Mouse (Mus musculus) MEL (cell line): ENCODE measurements around the gene Prkcq. TPM values are rescaled to one million over a fixed set of nuclear protein-coding genes. Genes with fewer than 3 reads are reported as not detected.
A peak's percentile ranks its signal among the peaks of the same experiment; 100 is the strongest.

Experiments used
- DNase-seq: peaks from one replicate; pipeline ENCODE4 v3.0.0; 2011; ENCODE audit warnings: low read depth, low spot score
- H3K27ac ChIP-seq: 2 replicates; pipeline ENCODE4 v1.5.1; 2012; ENCODE audit warnings: low read depth, mild to moderate bottlenecking, control low read depth, low read length, moderate library complexity; ENCODE audit not compliant: control insufficient read depth
- H3K27me3 ChIP-seq, 2 experiments: fragments of 150-350 bp in 1 of 2; sonication (generic) in 1 of 2; 2 replicates each; pipeline ENCODE4 v1.6.1; 2012; ENCODE audit warnings: low read length in 2 of 2, mild to moderate bottlenecking in 2 of 2, improper control_type of control experiment in 1 of 2, moderate library complexity in 1 of 2; ENCODE audit not compliant: insufficient read depth in 2 of 2, control insufficient read depth in 1 of 2
- H3K36me3 ChIP-seq, 2 experiments: 2 replicates each; pipeline ENCODE4 v1.6.1; 2012 to 2014; ENCODE audit warnings: low read length in 2 of 2, improper control_type of control experiment in 1 of 2, inconsistent platforms in 1 of 2, mild to moderate bottlenecking in 1 of 2; ENCODE audit not compliant: insufficient read depth in 2 of 2, control insufficient read depth in 1 of 2
- H3K4me1 ChIP-seq, 2 experiments: fragments of 150-350 bp in 1 of 2; sonication (generic) in 1 of 2; 2 replicates each; pipeline ENCODE4 v1.6.1; 2012; ENCODE audit warnings: low read length in 2 of 2, improper control_type of control experiment in 1 of 2, mild to moderate bottlenecking in 1 of 2; ENCODE audit not compliant: insufficient read depth in 2 of 2, control insufficient read depth in 1 of 2
- H3K4me3 ChIP-seq, 2 experiments: fragments of 150-350 bp in 1 of 2; sonication (generic) in 1 of 2; 2 replicates each; pipeline ENCODE4 v1.5.1; 2012; ENCODE audit warnings: low read depth in 2 of 2, low read length in 2 of 2, mild to moderate bottlenecking in 2 of 2, moderate library complexity in 2 of 2, control low read depth in 1 of 2, improper control_type of control experiment in 1 of 2; ENCODE audit not compliant: control insufficient read depth in 1 of 2, insufficient read depth in 1 of 2
- H3K79me2 ChIP-seq: 2 replicates; pipeline ENCODE4 v1.6.1; 2012; ENCODE audit warnings: mild to moderate bottlenecking, low read length, moderate library complexity; ENCODE audit not compliant: control insufficient read depth, poor library complexity, insufficient read depth
- H3K9ac ChIP-seq: 2 replicates; pipeline ENCODE4 v1.6.1; 2012; ENCODE audit warnings: low read depth, mild to moderate bottlenecking, control low read depth, low read length, moderate library complexity; ENCODE audit not compliant: control insufficient read depth, poor library complexity, severe bottlenecking
- H3K9me3 ChIP-seq: fragments of 150-350 bp; sonication (generic); replicated peaks from 2 replicates; pipeline ENCODE4 v1.6.1; 2012; ENCODE audit warnings: mild to moderate bottlenecking, low read length, improper control_type of control experiment, moderate library complexity; ENCODE audit not compliant: insufficient read depth
- BHLHE40 ChIP-seq: IDR thresholded peaks from 2 replicates; pipeline ENCODE4 v1.6.1; 2012; ENCODE audit warnings: low read depth, mild to moderate bottlenecking, inconsistent platforms, low read length, improper control_type of control experiment, borderline replicate concordance
- CHD1 ChIP-seq: IDR thresholded peaks from 2 replicates; pipeline ENCODE4 v1.6.1; 2012; ENCODE audit warnings: low read depth, mild to moderate bottlenecking, inconsistent platforms, low read length, improper control_type of control experiment
- E2F4 ChIP-seq: IDR thresholded peaks from 2 replicates; pipeline ENCODE4 v1.6.1; 2011; ENCODE audit warnings: low read depth, low read length, improper control_type of control experiment, borderline replicate concordance
- ELF1 ChIP-seq: IDR thresholded peaks from 2 replicates; pipeline ENCODE4 v1.6.1; 2014; ENCODE audit warnings: low read depth, mild to moderate bottlenecking, inconsistent platforms, low read length, improper control_type of control experiment, moderate library complexity
- GABPA ChIP-seq: IDR thresholded peaks from 2 replicates; pipeline ENCODE4 v1.6.1; 2012; ENCODE audit warnings: low read depth, mild to moderate bottlenecking, inconsistent platforms, low read length, improper control_type of control experiment, moderate library complexity
- GATA1 ChIP-seq: IDR thresholded peaks from 2 replicates; pipeline ENCODE4 v1.6.1; 2011; ENCODE audit warnings: low read depth, low read length, improper control_type of control experiment
- KAT2A ChIP-seq: conservative IDR thresholded peaks from 2 replicates; pipeline ENCODE4 v1.6.1; 2012; ENCODE audit warnings: low read depth, low read length, improper control_type of control experiment, inconsistent platforms
- MAX ChIP-seq: IDR thresholded peaks from 2 replicates; pipeline ENCODE4 v1.6.1; 2011; ENCODE audit warnings: low read length, improper control_type of control experiment
- MEF2A ChIP-seq: IDR thresholded peaks from 2 replicates; pipeline ENCODE4 v1.6.1; 2014; ENCODE audit warnings: low read depth, mild to moderate bottlenecking, inconsistent platforms, low read length, improper control_type of control experiment; ENCODE audit not compliant: poor library complexity, insufficient replicate concordance, severe bottlenecking; ENCODE audit errors: extremely low read depth
- MXI1 ChIP-seq: IDR thresholded peaks from 2 replicates; pipeline ENCODE4 v1.6.1; 2011; ENCODE audit warnings: mild to moderate bottlenecking, low read depth, low read length, improper control_type of control experiment
- MYB ChIP-seq: IDR thresholded peaks from 2 replicates; pipeline ENCODE4 v1.6.1; 2011; ENCODE audit warnings: mild to moderate bottlenecking, low read depth, low read length, improper control_type of control experiment
- MYC ChIP-seq: IDR thresholded peaks from 2 replicates; pipeline ENCODE4 v1.6.1; 2011; ENCODE audit warnings: low read depth, mild to moderate bottlenecking, low read length, improper control_type of control experiment, moderate library complexity
- NELFE ChIP-seq: IDR thresholded peaks from 2 replicates; pipeline ENCODE4 v1.6.1; 2011; ENCODE audit warnings: low read depth, low read length, improper control_type of control experiment
- RAD21 ChIP-seq: IDR thresholded peaks from 2 replicates; pipeline ENCODE4 v1.6.1; 2011; ENCODE audit warnings: mild to moderate bottlenecking, low read depth, low read length, improper control_type of control experiment
- RCOR1 ChIP-seq: IDR thresholded peaks from 2 replicates; pipeline ENCODE4 v1.6.1; 2012; ENCODE audit warnings: low read depth, mild to moderate bottlenecking, inconsistent platforms, low read length, improper control_type of control experiment
- SIN3A ChIP-seq: IDR thresholded peaks from 2 replicates; pipeline ENCODE4 v1.6.1; 2012; ENCODE audit warnings: low read length, improper control_type of control experiment, inconsistent platforms
- SMC3 ChIP-seq: IDR thresholded peaks from 2 replicates; pipeline ENCODE4 v1.6.1; 2011; ENCODE audit warnings: low read depth, low read length, improper control_type of control experiment
- USF1 ChIP-seq: IDR thresholded peaks from 2 replicates; pipeline ENCODE4 v1.6.1; 2014; ENCODE audit warnings: low read depth, mild to moderate bottlenecking, inconsistent platforms, low read length, improper control_type of control experiment, moderate library complexity
- USF2 ChIP-seq, 2 experiments: IDR thresholded peaks; 2 replicates each; pipeline ENCODE4 v1.6.1; 2011 to 2012; ENCODE audit warnings: improper control_type of control experiment in 2 of 2, low read length in 2 of 2, borderline replicate concordance in 1 of 2, inconsistent platforms in 1 of 2, low read depth in 1 of 2, mild to moderate bottlenecking in 1 of 2; ENCODE audit not compliant: insufficient read depth in 1 of 2
- ZC3H11A ChIP-seq: IDR thresholded peaks from 2 replicates; pipeline ENCODE4 v1.6.1; 2012; ENCODE audit warnings: low read depth, mild to moderate bottlenecking, inconsistent platforms, low read length, improper control_type of control experiment
- ZKSCAN1 ChIP-seq: IDR thresholded peaks from 2 replicates; pipeline ENCODE4 v1.6.1; 2012; ENCODE audit warnings: low read depth, mild to moderate bottlenecking, inconsistent platforms, low read length, improper control_type of control experiment, moderate library complexity
- ZNF384 ChIP-seq: IDR thresholded peaks from 2 replicates; pipeline ENCODE4 v1.6.1; 2012; ENCODE audit warnings: low read depth, mild to moderate bottlenecking, inconsistent platforms, low read length, improper control_type of control experiment
- polyA plus RNA-seq, 2 experiments: library from polyadenylated mRNA; stranded (reverse) in 1 of 2; unstranded in 1 of 2; fragments of >175 nt in 1 of 2; fragments of >200 nt in 1 of 2; gene quantifications; 2 replicates each; pipeline versions ENCODE4 v1.2.1 to v1.2.4; 2012; ENCODE audit warnings: low replicate concordance in 2 of 2, low read depth in 1 of 2; ENCODE audit not compliant: insufficient read length in 2 of 2, insufficient read depth in 1 of 2, missing spikeins in 1 of 2
- total RNA-seq: library from RNA; depleted of rRNA; stranded (reverse); fragments of 300-350 nt; gene quantifications from 2 replicates; pipeline ENCODE4 v1.2.3, GENCODE M21; 2012

Prkcq gene
- total and polyA plus RNA-seq, 3 experiments = 0.12 to 0.19 TPM; not detected in 1

GRCm38 (mm10) chr2:11151655-11152323, 20.1 kb upstream of the Prkcq start:
- Histone ChIP-seq H3K4me1 (no peaks in the 10 kb centered on the region), H3K79me2 (no peaks in the 10 kb centered on the region), H3K9me3 (no peaks in the 10 kb centered on the region), H3K36me3 (no peaks in the 10 kb centered on the region), H3K27me3 (peaks cover 2 to 6% of the 10 kb centered on the region in 2 experiments), H3K9ac (no peak overlapping the region), H3K4me3 (no peak overlapping the region), H3K27ac (no peak overlapping the region)
- TF ChIP-seq MYB = no peak
- no peak for TF ChIP-seq MYC
- no peak for TF ChIP-seq KAT2A
- TF ChIP-seq RCOR1 = no peak
- TF ChIP-seq SMC3 = no peak
- no peak for TF ChIP-seq CHD1
- no peak for TF ChIP-seq RAD21
- TF ChIP-seq MXI1 = no peak
- TF ChIP-seq MAX = no peak
- no peak for TF ChIP-seq USF1
- TF ChIP-seq ZKSCAN1 = no peak
- no peak for TF ChIP-seq ELF1
- DNase-seq = peak; percentile 5

- DNase-seq = no peak
These were observed 12.3 kb upstream of the Prkcq start for GRCm38 (mm10) chr2:11159641-11160040.

GRCm38 (mm10) chr2:11160696-11161095, 11.2 kb upstream of the Prkcq start:
- no peak for DNase-seq
- Histone ChIP-seq H3K4me1 (no peaks in the 10 kb centered on the region), H3K27ac (no peak overlapping the region), H3K9ac (no peak overlapping the region), H3K27me3 (no peaks in the 10 kb centered on the region; a peak in 2 of 4 replicates), H3K79me2 (no peaks in the 10 kb centered on the region), H3K9me3 (no peaks in the 10 kb centered on the region), H3K36me3 (no peaks in the 10 kb centered on the region)
- TF ChIP-seq USF2 (IDR thresholded peaks at IDR 0.05; ENCODE audit: borderline replicate concordance in 1 of 2, insufficient read depth in 1 of 2, low read depth in 1 of 2, low read length in 2 of 2) (no peak), ZC3H11A (no peak), GABPA (no peak), MEF2A (no peak)
- TF ChIP-seq, all 39 proteins: peak for 0
- no peak overlapping the region for H3K4me3 ChIP-seq

More at GRCm38 (mm10) chr2:11159641-11160040, 12.3 kb upstream of the Prkcq start:
- Histone ChIP-seq H3K27ac (no peak overlapping the region), H3K9ac (no peak overlapping the region), H3K27me3 (peaks cover 0 to 4% of the 10 kb centered on the region in 2 experiments; a peak in 2 of 4 replicates)
- TF ChIP-seq ZKSCAN1 = no peak
- no peak for TF ChIP-seq SIN3A
- no peak for TF ChIP-seq GATA1
- TF ChIP-seq MYC = no peak
- TF ChIP-seq NELFE = no peak
- TF ChIP-seq ZNF384 = no peak
- TF ChIP-seq GABPA = no peak
- no peak for TF ChIP-seq E2F4
- TF ChIP-seq BHLHE40 = no peak
- TF ChIP-seq, all 39 proteins: peak for 0
- Histone ChIP-seq H3K36me3 (no peaks in the 10 kb centered on the region), H3K4me3 (no peak overlapping the region), H3K79me2 (no peaks in the 10 kb centered on the region), H3K4me1 (no peaks in the 10 kb centered on the region), H3K9me3 (no peaks in the 10 kb centered on the region)
